Mouse (Mus musculus): Measurements from ENCODE around the gene Daam1. TPM values are rescaled to one million over a fixed set of nuclear protein-coding genes. Genes with fewer than 3 reads are reported as not detected.
"Not testable (repeated sequence)": the region's sequence is repeated elsewhere in the genome, so short reads cannot be mapped to it uniquely, and the experiment has no call there.

Gene Daam1
- polyA plus RNA-seq, 1 experiment from 2014 or later, result 41.2 TPM

DNA sequence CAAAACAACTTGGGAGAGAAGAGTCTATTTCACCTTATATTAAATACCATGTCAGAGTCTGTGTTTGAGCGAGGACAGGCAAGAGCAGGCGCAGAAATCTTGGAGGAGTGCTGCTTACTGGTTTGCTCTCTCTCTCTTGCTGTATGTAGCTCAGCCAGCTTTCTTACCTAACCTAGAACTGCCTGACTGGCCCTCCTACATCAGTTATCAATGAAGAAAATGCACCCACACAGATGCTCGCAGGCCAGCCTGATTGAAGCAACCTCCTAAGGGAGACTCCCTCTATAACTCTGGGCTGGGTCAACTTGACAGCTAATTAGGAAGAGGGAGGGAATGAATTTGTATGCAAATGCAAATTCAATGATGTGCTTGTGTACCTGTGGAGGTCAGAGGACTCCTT, 8.8 kb downstream of the Daam1 start:
- Histone ChIP-seq H3K4me3 (replicated peaks; ENCODE audit: low read length) (no peak overlapping the region), H3K36me3 (replicated peaks; ENCODE audit: control insufficient read depth, insufficient read depth) (no peaks in the 10 kb centered on the region), H3K9me3 (ENCODE audit: control insufficient read depth, low read length) (no peaks in the 10 kb centered on the region), H3K27ac (no peak overlapping the region), H3K9ac (no peak overlapping the region), H3K4me2 (replicated peaks) (no peak overlapping the region), H3K4me1 (replicated peaks; ENCODE audit: control insufficient read depth, insufficient read depth, low read length) (peaks cover 62% of the 10 kb centered on the region), H3K27me3 (ENCODE audit: control insufficient read depth, insufficient read depth, low read length) (no peaks in the 10 kb centered on the region)
- 80% methylated on average over 3 of the region's 3 CpGs for whole genome bisulfite sequencing
- ATAC-seq (ENCODE audit: low FRiP score), result no peak
- no peak for DNase-seq (ENCODE audit: low spot score)

- no peaks in the 10 kb centered on the region for H3K9me3 ChIP-seq (ENCODE audit: control insufficient read depth, low read length)
- no peak for DNase-seq (ENCODE audit: low spot score)
- no peaks in the 10 kb centered on the region for H3K27me3 ChIP-seq (ENCODE audit: control insufficient read depth, insufficient read depth, low read length)
- no peak overlapping the region for H3K4me3 ChIP-seq (replicated peaks; ENCODE audit: low read length)
- H3K4me1 ChIP-seq (replicated peaks; ENCODE audit: control insufficient read depth, insufficient read depth, low read length), result peaks cover 52% of the 10 kb centered on the region
- no peaks in the 10 kb centered on the region for H3K36me3 ChIP-seq (replicated peaks; ENCODE audit: control insufficient read depth, insufficient read depth)
- no peak overlapping the region for H3K4me2 ChIP-seq (replicated peaks)
- 32% methylated on average over 6 of the region's 6 CpGs for WGBS
- ATAC-seq (ENCODE audit: low FRiP score), result no peak
- no peak overlapping the region for H3K9ac ChIP-seq
- H3K27ac ChIP-seq, result no peak overlapping the region
These were observed 9.7 kb downstream of the Daam1 start for GRCm38 (mm10) chr12:71840430-71841186.

DNA sequence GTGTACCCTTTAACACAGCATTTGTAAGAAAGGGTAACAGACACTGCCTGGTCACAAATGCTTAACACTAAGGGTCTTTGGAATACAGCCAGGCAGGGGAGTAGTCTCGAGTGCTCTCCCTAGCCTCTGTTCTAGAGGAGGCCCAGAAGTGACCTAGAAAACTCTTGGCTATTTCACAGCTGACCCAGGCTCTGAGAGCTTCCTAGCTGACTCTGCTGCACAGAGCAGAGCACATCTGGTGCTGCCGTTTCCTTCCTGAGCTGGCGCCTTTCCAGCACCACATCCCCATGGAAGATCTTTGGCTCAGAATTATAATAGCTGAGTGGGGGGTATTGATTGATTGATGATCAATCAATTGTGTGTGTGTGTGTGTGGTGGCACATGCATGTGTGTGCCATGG, 11.1 kb downstream of the Daam1 start:
- H3K27me3 ChIP-seq (ENCODE audit: control insufficient read depth, insufficient read depth, low read length), result no peaks in the 10 kb centered on the region
- H3K9me3 ChIP-seq (ENCODE audit: control insufficient read depth, low read length), result no peaks in the 10 kb centered on the region
- H3K27ac ChIP-seq, result no peak overlapping the region
- H3K4me1 ChIP-seq (replicated peaks; ENCODE audit: control insufficient read depth, insufficient read depth, low read length), result peaks cover 43% of the 10 kb centered on the region
- ATAC-seq (ENCODE audit: low FRiP score) (no peak), DNase-seq (ENCODE audit: low spot score) (no peak)
- H3K4me2 ChIP-seq (replicated peaks), result no peak overlapping the region
- no peaks in the 10 kb centered on the region for H3K36me3 ChIP-seq (replicated peaks; ENCODE audit: control insufficient read depth, insufficient read depth)
- 39% methylated on average over 3 of the region's 3 CpGs for WGBS
- no peak overlapping the region for H3K4me3 ChIP-seq (replicated peaks; ENCODE audit: low read length)
- H3K9ac ChIP-seq, result no peak overlapping the region

DNA sequence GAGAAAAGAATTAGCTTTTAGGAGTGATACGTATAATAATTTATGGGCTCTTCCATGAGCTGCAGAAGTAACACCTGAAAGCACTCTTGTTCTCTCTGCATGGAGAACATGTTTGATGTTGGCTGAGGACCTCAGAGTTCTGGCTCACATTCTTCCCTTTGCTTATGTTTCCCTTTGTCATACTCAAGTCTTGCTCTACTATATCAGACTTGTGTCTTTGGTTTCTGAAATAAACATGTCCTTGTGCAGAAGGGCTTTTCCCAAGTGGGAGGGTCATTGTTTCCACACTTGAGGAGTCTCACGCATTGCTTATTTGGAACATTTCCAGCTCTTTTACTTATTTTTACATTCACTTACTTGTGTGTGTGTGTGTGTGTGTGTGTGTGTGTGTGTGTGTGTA, 11.7 kb downstream of the Daam1 start:
- no peaks in the 10 kb centered on the region for H3K27me3 ChIP-seq (ENCODE audit: control insufficient read depth, insufficient read depth, low read length)
- DNase-seq (ENCODE audit: low spot score), result no peak
- H3K9ac ChIP-seq, result no peak overlapping the region
- no peak overlapping the region for H3K27ac ChIP-seq
- no peaks in the 10 kb centered on the region for H3K36me3 ChIP-seq (replicated peaks; ENCODE audit: control insufficient read depth, insufficient read depth)
- H3K4me1 ChIP-seq (replicated peaks; ENCODE audit: control insufficient read depth, insufficient read depth, low read length), result peaks cover 37% of the 10 kb centered on the region
- 71% methylated on average over 2 of the region's 2 CpGs for WGBS
- no peak overlapping the region for H3K4me3 ChIP-seq (replicated peaks; ENCODE audit: low read length)
- ATAC-seq (ENCODE audit: low FRiP score), result no peak
- no peaks in the 10 kb centered on the region for H3K9me3 ChIP-seq (ENCODE audit: control insufficient read depth, low read length)
- no peak overlapping the region for H3K4me2 ChIP-seq (replicated peaks)

GRCm38 (mm10) chr12:71845486-71845885, 14.6 kb downstream of the Daam1 start:
- Histone ChIP-seq H3K4me2 (replicated peaks) (no peak overlapping the region), H3K4me1 (replicated peaks; ENCODE audit: control insufficient read depth, insufficient read depth, low read length) (peaks cover 18% of the 10 kb centered on the region), H3K4me3 (replicated peaks; ENCODE audit: low read length) (no peak overlapping the region), H3K27me3 (ENCODE audit: control insufficient read depth, insufficient read depth, low read length) (no peaks in the 10 kb centered on the region), H3K27ac (no peak overlapping the region), H3K9me3 (ENCODE audit: control insufficient read depth, low read length) (no peaks in the 10 kb centered on the region), H3K36me3 (replicated peaks; ENCODE audit: control insufficient read depth, insufficient read depth) (no peaks in the 10 kb centered on the region), H3K9ac (no peak overlapping the region)
- ATAC-seq (ENCODE audit: low FRiP score) (no peak), DNase-seq (ENCODE audit: low spot score) (no peak)
- WGBS, result 84% methylated on average over 5 of the region's 5 CpGs

- not testable (repeated sequence) for H3K27me3 ChIP-seq (ENCODE audit: control insufficient read depth, insufficient read depth, low read length); H3K9me3 ChIP-seq (ENCODE audit: control insufficient read depth, low read length); H3K27ac ChIP-seq; ATAC-seq (ENCODE audit: low FRiP score); H3K9ac ChIP-seq; DNase-seq (ENCODE audit: low spot score); H3K36me3 ChIP-seq (replicated peaks; ENCODE audit: control insufficient read depth, insufficient read depth); H3K4me3 ChIP-seq (replicated peaks; ENCODE audit: low read length); H3K4me2 ChIP-seq (replicated peaks)
- 98% methylated on average over 4 of the region's 4 CpGs for whole genome bisulfite sequencing
- H3K4me1 ChIP-seq (replicated peaks; ENCODE audit: control insufficient read depth, insufficient read depth, low read length), result peaks cover 15% of the 10 kb centered on the region; the same call in 1 of the 2 replicates
These were observed 15.5 kb downstream of the Daam1 start for GRCm38 (mm10) chr12:71846416-71846815.

DNA sequence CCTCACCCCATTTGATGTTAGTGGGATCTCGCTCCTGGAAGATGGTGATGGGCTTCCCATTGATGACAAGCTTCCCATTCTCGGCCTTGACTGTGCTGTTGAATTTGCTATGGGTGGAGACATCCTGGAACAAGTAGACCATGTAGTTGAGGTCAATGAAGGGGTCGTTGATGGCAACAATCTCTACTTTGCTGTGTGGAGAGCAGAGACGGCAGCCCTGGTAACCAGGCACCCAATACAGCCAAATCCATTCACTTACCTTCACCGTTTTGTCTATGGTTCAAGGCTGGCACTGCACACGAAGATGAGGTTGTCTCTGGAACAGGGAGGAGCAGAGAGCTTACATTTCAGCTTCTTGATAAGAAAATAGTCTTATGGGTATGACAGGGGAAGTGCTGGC, 16.1 kb downstream of the Daam1 start:
- H3K9ac ChIP-seq; H3K27ac ChIP-seq; DNase-seq (ENCODE audit: low spot score); H3K4me1 ChIP-seq (replicated peaks; ENCODE audit: control insufficient read depth, insufficient read depth, low read length); ATAC-seq (ENCODE audit: low FRiP score); H3K27me3 ChIP-seq (ENCODE audit: control insufficient read depth, insufficient read depth, low read length); H3K4me3 ChIP-seq (replicated peaks; ENCODE audit: low read length); H3K36me3 ChIP-seq (replicated peaks; ENCODE audit: control insufficient read depth, insufficient read depth); H3K4me2 ChIP-seq (replicated peaks); H3K9me3 ChIP-seq (ENCODE audit: control insufficient read depth, low read length): not testable (repeated sequence)
- WGBS, result 93% methylated on average over 6 of the region's 6 CpGs

- Histone ChIP-seq H3K4me2 (replicated peaks) (no peak overlapping the region), H3K4me1 (replicated peaks; ENCODE audit: control insufficient read depth, insufficient read depth, low read length) (peaks cover 8% of the 10 kb centered on the region; the same call in 1 of the 2 replicates), H3K27me3 (ENCODE audit: control insufficient read depth, insufficient read depth, low read length) (no peaks in the 10 kb centered on the region), H3K4me3 (replicated peaks; ENCODE audit: low read length) (no peak overlapping the region), H3K9ac (no peak overlapping the region), H3K27ac (no peak overlapping the region), H3K36me3 (replicated peaks; ENCODE audit: control insufficient read depth, insufficient read depth) (no peaks in the 10 kb centered on the region), H3K9me3 (ENCODE audit: control insufficient read depth, low read length) (no peaks in the 10 kb centered on the region)
- DNase-seq (ENCODE audit: low spot score) (no peak), ATAC-seq (ENCODE audit: low FRiP score) (no peak)
- WGBS, result 60% methylated on average over 5 of the region's 5 CpGs
These were observed 16.7 kb downstream of the Daam1 start for GRCm38 (mm10) chr12:71847617-71848016.

DNA sequence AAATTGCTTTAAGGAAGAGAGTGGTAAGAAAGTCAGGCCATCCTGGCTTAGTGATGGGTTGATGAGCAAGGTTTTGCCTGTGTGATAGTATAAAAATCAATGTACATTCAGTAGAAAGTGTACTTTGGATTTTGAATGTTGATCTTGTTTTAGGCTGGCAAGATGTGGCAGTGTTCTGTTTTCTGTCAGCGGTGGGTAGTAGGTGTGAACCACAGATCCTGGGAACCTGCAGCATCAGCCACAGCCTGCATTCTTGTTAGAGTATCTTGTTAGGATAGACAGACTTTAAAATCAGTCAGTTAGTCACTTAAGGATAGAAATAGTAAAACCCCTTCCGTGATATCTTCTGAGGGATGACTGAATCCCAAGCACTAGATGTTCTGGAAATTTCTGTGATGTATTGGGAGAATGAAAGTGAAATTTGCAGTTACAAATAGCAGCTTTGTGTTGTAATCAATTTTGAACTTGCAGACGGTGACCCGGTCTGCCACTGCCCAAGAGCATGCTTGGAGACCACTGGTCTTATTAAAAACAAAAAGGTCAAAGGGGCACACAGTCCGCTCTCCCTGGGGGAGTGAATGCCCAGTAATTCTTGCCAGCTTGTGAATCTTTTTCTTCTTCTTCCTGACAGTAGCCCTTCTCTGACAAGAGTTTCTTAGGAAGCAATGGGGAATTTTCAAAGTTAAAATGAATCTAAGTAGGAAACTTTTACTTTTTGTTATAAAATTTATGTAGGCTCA, 17.3 kb downstream of the Daam1 start:
- no peak for ATAC-seq (ENCODE audit: low FRiP score)
- Histone ChIP-seq H3K27me3 (ENCODE audit: control insufficient read depth, insufficient read depth, low read length) (no peaks in the 10 kb centered on the region), H3K4me2 (replicated peaks) (no peak overlapping the region), H3K9ac (no peak overlapping the region), H3K9me3 (ENCODE audit: control insufficient read depth, low read length) (no peaks in the 10 kb centered on the region), H3K4me3 (replicated peaks; ENCODE audit: low read length) (no peak overlapping the region), H3K27ac (no peak overlapping the region), H3K4me1 (replicated peaks; ENCODE audit: control insufficient read depth, insufficient read depth, low read length) (peaks cover 9% of the 10 kb centered on the region; the same call in 1 of the 2 replicates), H3K36me3 (replicated peaks; ENCODE audit: control insufficient read depth, insufficient read depth) (no peaks in the 10 kb centered on the region)
- WGBS, result 70% methylated on average over 5 of the region's 5 CpGs
- no peak for DNase-seq (ENCODE audit: low spot score)

Measured in hindbrain, embryonic 14.5 days (tissue).